In the genomic region with DNA sequence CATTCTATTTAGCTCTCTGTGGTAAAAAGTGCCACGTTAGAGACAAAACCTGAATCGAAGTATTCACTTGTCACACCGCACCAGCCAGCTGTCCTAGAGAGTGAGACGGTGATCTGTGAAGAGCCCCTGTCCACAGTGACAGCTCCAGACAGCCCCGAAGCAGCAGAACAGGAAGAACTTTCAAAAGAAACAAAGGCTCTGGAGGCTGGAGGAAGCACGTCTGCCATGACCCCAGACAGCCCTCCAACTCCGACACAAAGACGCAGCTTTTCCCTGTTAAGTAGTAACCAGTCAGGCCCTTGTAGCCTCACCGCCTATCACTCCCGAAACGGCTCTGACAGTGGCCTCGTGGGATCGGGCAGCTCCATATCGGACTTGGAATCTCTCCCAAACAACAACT, we compare ENCODE assay signal across 23 mouse cellular contexts. TPM values are rescaled to one million over a fixed set of nuclear protein-coding genes. Genes with fewer than 3 reads are reported as not detected.
DNase-seq lines count a peak whose midpoint lies in the region; ATAC-seq and TF ChIP-seq lines count a peak whose summit lies in the region.
"Had no signal": no experiment of that assay in that cellular context is flagged by ENCODE, and none has a peak within 500 bp of the region (broad histone marks: within the 10 kb centered on the region; RNA-seq: fewer than 3 reads in every experiment).

No protein-coding gene starts in this region.

- peak; percentile 88 for DNase-seq in heart, adult 11 months
- DNase-seq in lung, embryonic 14.5 days = peak; percentile 29
- no peak for DNase-seq in lung, postnatal 10 days
- peak; percentile 29 for DNase-seq in embryo, embryonic 11 days
- DNase-seq in midbrain, embryonic 14.5 days = peak; percentile 19
- DNase-seq in cerebellum, adult 9-10 months = no peak
- DNase-seq: adrenal gland, adult 2 months; cerebellum, postnatal 25 days; heart, adult 18-20 months; heart, postnatal 36 days; kidney, postnatal 4 days; lung, postnatal 36 days; right cerebral cortex, postnatal 25 days; thymus, postnatal 36 days had no signal

- no peak overlapping the region for H3K9ac ChIP-seq in heart, embryonic 12.5 days
- H3K9ac ChIP-seq in lung, embryonic 14.5 days = no peak overlapping the region
- no peak overlapping the region for H3K9ac ChIP-seq in midbrain, embryonic 14.5 days (replicated peaks; ENCODE audit: low read length)
- H3K9ac ChIP-seq: embryonic facial prominence, embryonic 15.5 days; forebrain, embryonic 13.5 days; intestine, embryonic 15.5 days; limb, embryonic 12.5 days; liver, embryonic 15.5 days; neural tube, embryonic 12.5 days had no signal

- H3K27me3 ChIP-seq in heart, embryonic 12.5 days (replicated peaks) = no peaks in the 10 kb centered on the region
- no peaks in the 10 kb centered on the region for H3K27me3 ChIP-seq in lung, embryonic 14.5 days (ENCODE audit: insufficient read depth, low read length)
- H3K27me3 ChIP-seq in midbrain, embryonic 14.5 days (ENCODE audit: control insufficient read depth, insufficient read depth, low read length) = no peaks in the 10 kb centered on the region
- H3K27me3 ChIP-seq: embryonic facial prominence, embryonic 15.5 days; forebrain, embryonic 13.5 days; intestine, embryonic 15.5 days; limb, embryonic 12.5 days; liver, embryonic 15.5 days; neural tube, embryonic 12.5 days had no signal

- WGBS in heart, embryonic 12.5 days = 42% methylated on average over 14 of the region's 14 CpGs
- 44% methylated on average over 14 of the region's 14 CpGs for WGBS in lung, embryonic 14.5 days
- 27% methylated on average over 14 of the region's 14 CpGs for WGBS in midbrain, embryonic 14.5 days

- TF ChIP-seq CTCF in lung, embryonic 14.5 days (IDR thresholded peaks at IDR 0.05; ENCODE audit: low read depth) = no peak

- H3K4me3 ChIP-seq in heart, embryonic 12.5 days = no peak overlapping the region
- H3K4me3 ChIP-seq in lung, embryonic 14.5 days (ENCODE audit: low read depth, low read length) = no peak overlapping the region
- no peak overlapping the region for H3K4me3 ChIP-seq in midbrain, embryonic 14.5 days (replicated peaks; ENCODE audit: low read depth, low read length)
- H3K4me3 ChIP-seq: embryonic facial prominence, embryonic 15.5 days; forebrain, embryonic 13.5 days; intestine, embryonic 15.5 days; limb, embryonic 12.5 days; liver, embryonic 15.5 days; neural tube, embryonic 12.5 days had no signal

- peaks cover 63% of the 10 kb centered on the region for H3K36me3 ChIP-seq in heart, embryonic 12.5 days
- peaks cover 60% of the 10 kb centered on the region for H3K36me3 ChIP-seq in lung, embryonic 14.5 days (ENCODE audit: insufficient read depth)
- peaks cover 15% of the 10 kb centered on the region for H3K36me3 ChIP-seq in midbrain, embryonic 14.5 days (ENCODE audit: control insufficient read depth, insufficient read depth, low read length)

- no peak for ATAC-seq in heart, embryonic 12.5 days (ENCODE audit: insufficient number of reproducible peaks, low FRiP score)
- no peak for ATAC-seq in lung, embryonic 14.5 days (ENCODE audit: insufficient read depth)
- no peak for ATAC-seq in midbrain, embryonic 14.5 days (ENCODE audit: low FRiP score, low TSS enrichment)
- ATAC-seq: forebrain, embryonic 13.5 days; intestine, embryonic 15.5 days had no signal

- H3K27ac ChIP-seq in heart, embryonic 12.5 days (ENCODE audit: poor library complexity, severe bottlenecking) = no peak overlapping the region
- H3K27ac ChIP-seq in lung, embryonic 14.5 days (ENCODE audit: low read depth) = no peak overlapping the region
- H3K27ac ChIP-seq in midbrain, embryonic 14.5 days (replicated peaks; ENCODE audit: low read depth, low read length) = no peak overlapping the region
- H3K27ac ChIP-seq: embryonic facial prominence, embryonic 15.5 days; forebrain, embryonic 13.5 days; intestine, embryonic 15.5 days; limb, embryonic 12.5 days; liver, embryonic 15.5 days; neural tube, embryonic 12.5 days; stomach, postnatal 0 days had no signal

- no peaks in the 10 kb centered on the region for H3K9me3 ChIP-seq in heart, embryonic 12.5 days (replicated peaks)
- H3K9me3 ChIP-seq in lung, embryonic 14.5 days (ENCODE audit: low read depth, low read length) = no peaks in the 10 kb centered on the region
- H3K9me3 ChIP-seq in midbrain, embryonic 14.5 days (ENCODE audit: control insufficient read depth, low read length) = no peaks in the 10 kb centered on the region
- H3K9me3 ChIP-seq: embryonic facial prominence, embryonic 15.5 days; forebrain, embryonic 13.5 days; intestine, embryonic 15.5 days; limb, embryonic 12.5 days; liver, embryonic 15.5 days; neural tube, embryonic 12.5 days had no signal

- no peak overlapping the region for H3K4me2 ChIP-seq in heart, embryonic 12.5 days
- no peak overlapping the region for H3K4me2 ChIP-seq in lung, embryonic 14.5 days
- no peak overlapping the region; the same call in 1 of the 2 replicates for H3K4me2 ChIP-seq in midbrain, embryonic 14.5 days (ENCODE audit: low read length)
- H3K4me2 ChIP-seq: embryonic facial prominence, embryonic 15.5 days; forebrain, embryonic 13.5 days; intestine, embryonic 15.5 days; limb, embryonic 12.5 days; liver, embryonic 15.5 days; neural tube, embryonic 12.5 days had no signal

- H3K4me1 ChIP-seq in heart, embryonic 12.5 days (replicated peaks) = peaks cover 13% of the 10 kb centered on the region
- H3K4me1 ChIP-seq in lung, embryonic 14.5 days (ENCODE audit: insufficient read depth) = no peaks in the 10 kb centered on the region
- no peaks in the 10 kb centered on the region for H3K4me1 ChIP-seq in midbrain, embryonic 14.5 days (ENCODE audit: control insufficient read depth, insufficient read depth, low read length)
- H3K4me1 ChIP-seq: forebrain, embryonic 13.5 days; liver, embryonic 15.5 days; neural tube, embryonic 12.5 days had no signal

RNA-seq across cellular contexts. Expression of gene Il22ra2, which starts 12.7 kb away (rescaled TPM):
- not detected in 2 replicates for polyA plus RNA-seq in heart, embryonic 12.5 days (2016; fragmentation: Nextera tagmentation; extraction: Ambion mirVana)
- polyA plus RNA-seq in lung, embryonic 14.5 days (2014; fragmentation: Nextera tagmentation; extraction: Ambion mirVana) = not detected in 2 replicates
- not detected in 2 replicates for polyA plus RNA-seq in midbrain, embryonic 14.5 days (2014; fragmentation: Nextera tagmentation; extraction: Ambion mirVana)
- polyA plus RNA-seq: adrenal gland, adult 2 months; forebrain, embryonic 13.5 days; intestine, embryonic 15.5 days; kidney, embryonic 14.5 days; limb, embryonic 12.5 days; liver, embryonic 15.5 days; neural tube, embryonic 12.5 days; stomach, postnatal 0 days had no signal

RNA-seq across cellular contexts. Expression of gene Ifngr1, which starts 17.4 kb away (rescaled TPM):
- polyA plus RNA-seq in heart, embryonic 12.5 days (2016; fragmentation: Nextera tagmentation; extraction: Ambion mirVana) = 31.0 and 33.0 TPM in 2 replicates
- polyA plus RNA-seq in lung, embryonic 14.5 days (2014; fragmentation: Nextera tagmentation; extraction: Ambion mirVana) = 67.1 and 71.1 TPM in 2 replicates
- 16.6 and 23.9 TPM in 2 replicates for polyA plus RNA-seq in midbrain, embryonic 14.5 days (2014; fragmentation: Nextera tagmentation; extraction: Ambion mirVana)

Comparison
In these comparisons a context has a peak if more than half of its experiments do, and no peak if none do; other contexts are left out.
1. DNase-seq: peak in heart, adult 11 months (single experiment), lung, embryonic 14.5 days (single experiment), embryo, embryonic 11 days (single experiment) and midbrain, embryonic 14.5 days (single experiment); none in lung, postnatal 10 days (single experiment) and cerebellum, adult 9-10 months (single experiment).